Mouse (Mus musculus) E14TG2a.4 (cell line): ENCODE measurements at regions not wholly inside any gene's neighbourhood (a gene's known extent, or its start where the extent isn't known, plus 50 kb on each side); places are given as distances from the start of the nearest gene placed in this dataset.

ENCODE experiments used
- H3K27me3 ChIP-seq: 2 replicates; pipeline ENCODE4 v1.6.1; 2014; ENCODE audit warnings: low read length, control low read depth; ENCODE audit not compliant: insufficient read depth
- H3K36me3 ChIP-seq: 2 replicates; pipeline ENCODE4 v1.6.1; 2014; ENCODE audit warnings: low read length, control low read depth; ENCODE audit not compliant: insufficient read depth
- H3K4me1 ChIP-seq: replicated peaks from 2 replicates; pipeline ENCODE4 v1.6.1; 2014; ENCODE audit warnings: low read depth, low read length, control low read depth
- H3K4me3 ChIP-seq: replicated peaks from 2 replicates; pipeline ENCODE4 v1.5.1; 2014; ENCODE audit warnings: mild to moderate bottlenecking, low read length
- H3K9me3 ChIP-seq: 2 replicates; pipeline ENCODE4 v1.6.1; 2014; ENCODE audit warnings: low read length, control low read depth
- CTCF ChIP-seq: conservative IDR thresholded peaks from 2 replicates; pipeline ENCODE4 v1.5.1; 2014; ENCODE audit warnings: low read length
- NANOG ChIP-seq: IDR thresholded peaks from 2 replicates; pipeline ENCODE4 v1.6.1; 2014; ENCODE audit warnings: borderline replicate concordance, low read length, mixed read lengths
- POU5F1 ChIP-seq: IDR thresholded peaks from 2 replicates; pipeline ENCODE4 v1.6.1; 2014; ENCODE audit warnings: low read length, borderline replicate concordance

GRCm38 (mm10) chr3:38251592-38251991, 233.1 kb downstream of the Ankrd50 start:
- no peaks in the 10 kb centered on the region for H3K36me3 ChIP-seq
- H3K4me1 ChIP-seq = peaks cover 12% of the 10 kb centered on the region
- H3K9me3 ChIP-seq = no peaks in the 10 kb centered on the region
- no peak for TF ChIP-seq POU5F1
- no peak for TF ChIP-seq NANOG
- no peak for TF ChIP-seq CTCF
- no peaks in the 10 kb centered on the region; the same call in 1 of the 2 replicates for H3K27me3 ChIP-seq
- no peak overlapping the region for H3K4me3 ChIP-seq

DNA sequence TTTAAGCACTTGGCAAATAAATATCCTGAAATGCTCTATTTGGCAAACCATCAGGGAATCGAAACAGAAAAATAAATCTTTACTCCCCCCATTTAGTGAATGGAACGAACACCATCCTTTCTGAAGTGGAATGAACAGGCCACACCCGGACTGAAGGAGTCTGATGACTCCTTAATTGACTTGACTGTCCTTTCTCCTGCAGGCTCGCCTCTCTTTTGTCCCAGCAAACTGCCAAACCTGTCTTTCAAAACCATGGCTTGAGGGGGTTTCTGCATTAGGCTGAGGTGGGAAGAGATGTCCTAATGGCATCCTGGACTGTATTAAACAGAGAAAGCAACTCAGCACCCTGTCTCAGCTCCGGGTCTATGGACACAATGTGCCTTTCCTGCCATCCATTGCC, 234.1 kb downstream of the Ankrd50 start:
- Histone ChIP-seq H3K27me3 (no peaks in the 10 kb centered on the region; the same call in 1 of the 2 replicates), H3K36me3 (no peaks in the 10 kb centered on the region), H3K9me3 (no peaks in the 10 kb centered on the region), H3K4me1 (peaks cover 12% of the 10 kb centered on the region), H3K4me3 (no peak overlapping the region)
- TF ChIP-seq CTCF = no peak
- TF ChIP-seq NANOG = peak; percentile 75

DNA sequence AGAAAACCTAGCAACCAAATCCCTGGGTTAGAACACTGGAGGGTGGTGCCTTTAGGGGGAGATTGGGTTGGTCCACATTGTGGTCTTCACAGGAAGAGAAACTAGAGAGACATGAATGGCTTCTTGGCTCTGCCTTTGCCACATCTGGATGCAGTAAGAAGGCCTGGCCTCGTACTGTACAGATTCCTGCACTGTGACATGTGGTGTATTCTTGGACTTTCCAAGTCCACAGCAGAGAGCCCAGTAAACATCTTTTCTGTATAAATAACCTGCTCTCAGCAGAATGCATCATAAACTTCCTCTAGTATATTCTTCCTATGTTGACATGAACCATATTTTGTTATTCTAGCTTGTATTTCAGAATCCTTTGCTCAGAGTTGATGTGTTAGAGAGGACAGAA, 235.7 kb downstream of the Ankrd50 start:
- no peaks in the 10 kb centered on the region; the same call in 1 of the 2 replicates for H3K27me3 ChIP-seq
- H3K36me3 ChIP-seq = no peaks in the 10 kb centered on the region
- no peaks in the 10 kb centered on the region for H3K9me3 ChIP-seq
- no peak overlapping the region for H3K4me3 ChIP-seq
- TF ChIP-seq POU5F1 (no peak), CTCF (no peak), NANOG (no peak)
- H3K4me1 ChIP-seq = peaks cover 12% of the 10 kb centered on the region

GRCm38 (mm10) chr3:38246439-38246838, 238.2 kb downstream of the Ankrd50 start:
- Histone ChIP-seq H3K27me3 (no peaks in the 10 kb centered on the region), H3K4me1 (peaks cover 12% of the 10 kb centered on the region), H3K9me3 (peaks cover 4% of the 10 kb centered on the region; the same call in 1 of the 2 replicates), H3K4me3 (no peak overlapping the region), H3K36me3 (no peaks in the 10 kb centered on the region)
- TF ChIP-seq CTCF = no peak
- TF ChIP-seq NANOG = no peak
- TF ChIP-seq POU5F1 = no peak

DNA sequence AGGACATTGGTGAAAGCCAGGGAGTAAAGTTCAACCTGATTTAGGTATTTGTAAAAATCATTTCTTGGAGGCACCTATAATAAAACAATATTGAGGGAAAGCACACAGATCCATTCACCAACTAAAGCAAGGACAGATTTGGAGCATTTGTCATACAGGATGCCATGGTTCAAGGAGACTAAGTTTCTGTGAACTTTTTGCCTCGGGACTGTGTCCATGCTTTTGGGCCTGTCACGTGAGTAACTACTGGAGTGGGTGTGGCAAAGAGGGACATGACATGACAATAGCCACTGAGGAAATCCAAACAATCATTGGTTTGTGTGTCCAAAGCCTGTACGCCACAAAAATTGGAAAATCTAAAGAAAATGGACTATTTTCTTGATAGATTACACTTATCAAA, 241.4 kb downstream of the Ankrd50 start:
- TF ChIP-seq NANOG (no peak), CTCF (no peak), POU5F1 (no peak)
- Histone ChIP-seq H3K9me3 (peaks cover 4% of the 10 kb centered on the region; the same call in 1 of the 2 replicates), H3K36me3 (no peaks in the 10 kb centered on the region), H3K4me3 (no peak overlapping the region), H3K27me3 (no peaks in the 10 kb centered on the region), H3K4me1 (no peaks in the 10 kb centered on the region)

DNA sequence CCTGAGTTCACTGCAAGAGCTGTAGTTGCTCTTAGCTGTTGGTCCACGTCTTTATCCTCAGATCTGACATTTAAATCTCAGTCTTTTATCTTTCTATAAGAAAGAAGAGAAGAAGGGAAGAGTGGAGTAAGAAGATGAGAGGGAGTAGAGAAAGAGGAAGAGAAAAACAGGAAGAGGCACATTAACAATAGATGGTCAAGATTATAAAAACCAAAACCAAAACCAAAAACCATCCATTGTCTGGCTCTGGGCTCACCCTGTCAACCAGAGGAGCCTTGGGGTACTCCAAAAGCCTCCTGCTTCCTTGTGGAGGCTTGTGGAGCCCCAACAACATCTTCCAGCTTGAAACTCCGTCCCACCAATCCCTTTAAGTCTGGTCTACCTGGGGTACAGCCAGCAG, 247.0 kb downstream of the Ankrd50 start:
- H3K9me3 ChIP-seq = peaks cover 3% of the 10 kb centered on the region; the same call in 1 of the 2 replicates
- no peaks in the 10 kb centered on the region for H3K36me3 ChIP-seq
- TF ChIP-seq NANOG (no peak), POU5F1 (no peak), CTCF (no peak)

GRCm38 (mm10) chr3:38235736-38236083, 248.9 kb downstream of the Ankrd50 start:
- Histone ChIP-seq H3K4me3 (no peak overlapping the region), H3K36me3 (no peaks in the 10 kb centered on the region), H3K4me1 (peaks cover 3% of the 10 kb centered on the region; the same call in 1 of the 2 replicates), H3K9me3 (no peaks in the 10 kb centered on the region), H3K27me3 (no peaks in the 10 kb centered on the region)
- no peak for TF ChIP-seq NANOG
- TF ChIP-seq POU5F1 = no peak
- TF ChIP-seq CTCF = no peak

More for the DNA sequence above, 247.0 kb downstream of the Ankrd50 start:
- H3K27me3 ChIP-seq = no peaks in the 10 kb centered on the region
- H3K4me1 ChIP-seq = no peaks in the 10 kb centered on the region
- H3K4me3 ChIP-seq = no peak overlapping the region

DNA sequence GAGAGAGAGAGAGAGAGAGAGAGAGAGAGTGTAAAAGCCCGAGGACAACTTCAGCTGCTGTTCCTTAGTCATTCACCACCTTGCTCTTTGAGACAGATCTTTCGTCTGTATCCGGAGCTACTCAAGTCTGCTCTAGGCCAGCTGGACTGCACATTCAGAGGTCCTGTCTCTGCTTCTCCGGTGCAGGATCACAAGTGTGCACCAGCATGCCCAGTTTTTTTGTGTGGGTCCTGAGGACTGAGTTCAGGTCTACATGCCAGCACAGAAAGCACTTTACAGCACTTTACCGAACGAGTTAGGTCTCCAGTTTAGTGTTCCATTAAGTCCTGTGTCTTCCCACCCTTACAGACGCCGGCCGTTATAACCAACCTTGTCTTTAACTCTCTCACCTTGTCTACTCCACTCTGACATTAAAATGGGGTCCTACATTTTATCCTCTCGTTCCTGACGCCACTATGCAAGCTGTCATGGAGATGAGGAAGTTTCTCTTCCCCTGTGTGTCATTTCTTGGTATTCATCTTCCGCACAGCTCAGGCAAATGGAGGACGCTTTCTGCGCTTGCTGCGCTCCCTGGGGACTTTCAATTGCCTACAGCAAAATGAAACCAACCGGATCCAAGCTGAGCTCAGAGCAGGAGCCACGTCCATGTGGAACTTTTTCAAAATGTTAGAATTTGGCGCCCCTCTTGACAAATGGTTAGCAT, 249.5 kb downstream of the Ankrd50 start:
- H3K27me3 ChIP-seq = no peaks in the 10 kb centered on the region
- H3K9me3 ChIP-seq = no peaks in the 10 kb centered on the region
- no peak for TF ChIP-seq POU5F1
- no peak for TF ChIP-seq NANOG
- no peak for TF ChIP-seq CTCF
- peaks cover 4% of the 10 kb centered on the region; the same call in 1 of the 2 replicates for H3K4me1 ChIP-seq
- no peak overlapping the region for H3K4me3 ChIP-seq
- no peaks in the 10 kb centered on the region for H3K36me3 ChIP-seq

DNA sequence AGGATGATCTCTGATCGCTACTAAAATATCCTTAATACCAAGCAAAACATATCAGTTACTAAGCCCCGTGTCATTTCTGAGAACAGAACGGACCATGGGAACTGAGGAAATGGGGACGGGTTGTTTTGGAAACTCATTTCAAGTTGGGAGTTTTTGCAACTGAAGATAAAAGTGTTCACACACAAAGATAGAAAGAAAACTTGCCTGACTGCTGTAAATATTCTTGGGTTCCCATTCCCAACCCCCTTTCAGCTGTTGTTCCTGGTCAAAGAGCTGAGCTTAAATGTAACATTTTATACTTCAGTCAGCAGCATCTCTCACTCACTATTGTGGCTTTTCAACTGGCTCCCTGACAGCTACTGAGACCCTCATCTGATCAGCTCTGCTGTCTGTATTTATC, 250.1 kb downstream of the Ankrd50 start:
- Histone ChIP-seq H3K9me3 (no peaks in the 10 kb centered on the region), H3K27me3 (no peaks in the 10 kb centered on the region), H3K4me3 (no peak overlapping the region), H3K36me3 (no peaks in the 10 kb centered on the region), H3K4me1 (peaks cover 4% of the 10 kb centered on the region; the same call in 1 of the 2 replicates)
- TF ChIP-seq POU5F1 (no peak), NANOG (no peak), CTCF (no peak)
